Mouse (Mus musculus): ENCODE measurements at regions not wholly inside any gene's neighbourhood (a gene's known extent, or its start where the extent isn't known, plus 50 kb on each side); places are given as distances from the start of the nearest gene placed in this dataset.

- TF ChIP-seq CTCF (conservative IDR thresholded peaks at IDR 0.05; ENCODE audit: low read length) (no peak), NANOG (IDR thresholded peaks at IDR 0.05; ENCODE audit: borderline replicate concordance, low read length) (no peak)
These were observed 194.3 kb downstream of the Fam43a start for GRCm38 (mm10) chr16:30793856-30794255.
